Mouse (Mus musculus): ENCODE data around the gene Pmp22.

GRCm38 (mm10) chr11:63201989-63202535, 73.3 kb downstream of the Pmp22 start:
- no peak for TF ChIP-seq TAL1 (IDR thresholded peaks at IDR 0.05; ENCODE audit: low read length)
- TF ChIP-seq GATA1 (IDR thresholded peaks at IDR 0.05; ENCODE audit: low read length) = no peak
